Mouse (Mus musculus) CH12.LX (cell line): ENCODE results near the gene Ntm.

Experiments
- GABPA ChIP-seq: IDR thresholded peaks from 2 replicates; pipeline ENCODE4 v1.6.1; 2012; ENCODE audit warnings: low read depth, low read length, improper control_type of control experiment, inconsistent platforms; ENCODE audit not compliant: insufficient replicate concordance
- KAT2A ChIP-seq: IDR thresholded peaks from 2 replicates; pipeline ENCODE4 v1.6.1; 2012; ENCODE audit warnings: low read length, improper control_type of control experiment, inconsistent platforms; ENCODE audit not compliant: insufficient replicate concordance
- POLR2A ChIP-seq: IDR thresholded peaks from 2 replicates; pipeline ENCODE4 v1.6.1; 2011; ENCODE audit warnings: low read depth, mild to moderate bottlenecking, improper control_type of control experiment, low read length
- SIN3A ChIP-seq: IDR thresholded peaks from 2 replicates; pipeline ENCODE4 v1.6.1; 2012; ENCODE audit warnings: low read length, improper control_type of control experiment, inconsistent platforms
- USF2 ChIP-seq: conservative IDR thresholded peaks from 2 replicates; pipeline ENCODE4 v1.6.1; 2011; ENCODE audit warnings: low read depth, low read length, improper control_type of control experiment

DNA sequence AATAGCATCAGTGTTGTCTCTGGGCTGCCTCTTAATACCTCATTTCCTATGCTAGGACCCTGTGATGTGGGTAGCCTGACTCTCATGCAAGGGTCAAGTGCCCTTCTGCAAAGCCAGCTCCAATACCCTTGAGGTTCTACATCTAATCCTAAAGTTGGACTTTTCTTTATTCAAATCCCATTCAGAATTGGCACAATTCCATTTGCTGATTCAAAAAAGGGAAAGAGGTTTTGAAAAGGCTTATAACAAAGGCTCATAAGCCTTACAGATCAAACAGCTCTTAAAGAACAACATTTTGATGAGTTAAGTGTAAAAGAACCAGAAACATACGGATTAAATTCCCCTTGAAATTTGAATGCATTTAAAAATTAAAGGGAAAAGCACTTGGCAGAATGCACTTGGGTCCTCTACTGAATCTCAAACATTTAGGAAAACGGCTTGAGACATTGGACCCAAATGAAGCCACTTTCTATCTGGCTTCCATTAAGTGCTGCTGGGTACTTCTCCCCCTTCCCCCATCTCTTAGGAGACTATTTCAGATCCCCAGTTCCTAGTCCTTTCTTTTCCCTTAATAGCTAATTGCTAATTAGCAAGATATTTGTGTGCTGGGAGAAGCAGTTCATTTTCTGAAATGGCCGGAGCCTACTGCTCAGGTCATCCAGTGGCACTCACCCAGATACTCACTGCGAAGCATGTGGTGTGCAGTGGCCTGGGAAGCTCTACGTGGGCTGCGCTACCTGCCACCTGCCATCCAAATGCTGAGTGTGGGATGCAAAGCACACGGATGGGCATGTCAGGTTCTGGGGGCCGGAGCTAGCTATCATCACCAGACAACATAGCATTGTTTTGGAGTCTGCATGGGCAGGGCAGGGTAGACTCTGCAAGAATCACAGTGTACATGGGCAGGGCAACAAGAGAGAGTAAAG lies 720.2 kb downstream of the Ntm start:
- no peak for TF ChIP-seq USF2
- TF ChIP-seq KAT2A = no peak
- no peak for TF ChIP-seq SIN3A
- no peak for TF ChIP-seq GABPA
- no peak for TF ChIP-seq POLR2A
